Mouse (Mus musculus): ENCODE results near the gene Ap1m2. TPM values are rescaled to one million over a fixed set of nuclear protein-coding genes. Genes with fewer than 3 reads are reported as not detected.
A peak's percentile ranks its signal among the peaks of the same experiment; 100 is the strongest.

Ap1m2 gene
- polyA plus RNA-seq, 1 experiment from 2014 or later = 35.9 TPM

DNA sequence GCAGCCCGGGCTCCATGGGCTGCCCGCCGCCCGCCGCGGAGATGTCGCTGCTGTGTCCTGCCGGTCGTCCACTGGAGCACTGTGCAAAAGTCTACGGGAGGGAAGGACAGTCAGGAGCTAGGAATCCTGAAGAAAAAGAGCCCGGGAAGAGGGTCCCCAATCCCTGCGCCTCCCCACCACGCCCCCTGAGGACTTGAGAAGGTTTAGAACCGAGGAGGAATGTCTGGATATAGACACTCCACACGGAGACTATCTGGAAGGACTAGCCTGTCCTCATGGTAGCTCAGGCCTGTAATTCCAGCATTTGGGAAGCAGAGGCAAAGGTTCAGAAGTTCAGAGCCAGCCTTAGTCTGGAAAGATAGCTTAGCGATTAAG lies 67.0 kb downstream of the Ap1m2 start:
- H3K4me1 ChIP-seq (ENCODE audit: insufficient read depth, low read depth, low read length) = peaks cover 10% of the 10 kb centered on the region; the same call in 1 of the 2 replicates
- DNase-seq (ENCODE audit: low spot score) (no peak), ATAC-seq (no peak)
- peak overlapping the region; percentile 55 for H3K4me2 ChIP-seq (replicated peaks; ENCODE audit: low read depth, low read length)
- H3K27me3 ChIP-seq (replicated peaks; ENCODE audit: insufficient read depth, low read length) = peaks cover 47% of the 10 kb centered on the region
- WGBS = 3% methylated on average over 16 of the region's 16 CpGs
- no peaks in the 10 kb centered on the region for H3K9me3 ChIP-seq (ENCODE audit: low read length)
- H3K27ac ChIP-seq (ENCODE audit: low read length) = no peak overlapping the region
- H3K4me3 ChIP-seq (ENCODE audit: low read depth, low read length) = peak overlapping the region; percentile 27
- no peak for TF ChIP-seq EP300 (IDR thresholded peaks at IDR 0.05)
- TF ChIP-seq CTCF (IDR thresholded peaks at IDR 0.05) = no peak
- H3K9ac ChIP-seq (replicated peaks; ENCODE audit: low read depth) = no peak overlapping the region
- no peaks in the 10 kb centered on the region; the same call in 1 of the 2 replicates for H3K36me3 ChIP-seq (ENCODE audit: insufficient read depth, low read length)

DNA sequence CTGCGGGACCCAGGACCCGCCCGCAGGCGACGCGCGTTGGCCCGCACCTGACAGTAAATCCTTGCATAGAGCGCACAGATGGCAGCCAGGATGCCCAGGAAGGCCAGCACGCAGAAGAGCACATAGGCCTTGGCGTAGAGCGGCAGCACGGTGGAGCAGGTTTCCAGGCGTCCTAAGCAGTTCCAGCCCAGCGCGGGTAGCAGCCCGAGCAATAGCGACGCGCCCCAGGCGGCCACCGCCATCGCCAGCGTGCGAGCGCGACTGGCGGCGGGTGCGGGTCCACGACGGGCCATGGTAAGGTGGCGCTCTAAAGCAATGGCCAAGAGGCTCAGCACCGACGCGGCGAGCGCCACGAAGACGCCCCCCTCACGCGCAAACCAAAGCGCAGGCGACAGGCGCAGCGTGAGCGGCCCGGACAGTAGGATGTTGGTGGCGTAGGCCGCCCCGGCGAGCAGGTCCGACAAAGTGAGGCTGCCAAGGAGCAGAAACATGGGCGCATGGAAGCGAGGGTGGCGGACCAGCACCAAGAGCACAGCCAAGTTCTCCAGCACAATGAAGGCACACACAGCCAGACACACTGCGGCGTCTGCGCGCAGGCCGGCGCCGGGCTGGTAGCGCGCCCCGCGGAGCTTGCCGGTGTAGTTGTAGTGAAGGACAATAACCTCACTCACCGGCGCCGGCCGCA lies 67.6 kb downstream of the Ap1m2 start:
- DNase-seq (ENCODE audit: low spot score) = no peak
- Histone ChIP-seq H3K9me3 (ENCODE audit: low read length) (no peaks in the 10 kb centered on the region), H3K36me3 (ENCODE audit: insufficient read depth, low read length) (no peaks in the 10 kb centered on the region; the same call in 1 of the 2 replicates), H3K4me1 (ENCODE audit: insufficient read depth, low read depth, low read length) (peaks cover 10% of the 10 kb centered on the region; the same call in 1 of the 2 replicates), H3K27me3 (replicated peaks; ENCODE audit: insufficient read depth, low read length) (peaks cover 44% of the 10 kb centered on the region), H3K4me3 (ENCODE audit: low read depth, low read length) (peak overlapping the region; percentile 27), H3K4me2 (replicated peaks; ENCODE audit: low read depth, low read length) (peak overlapping the region; percentile 55), H3K9ac (replicated peaks; ENCODE audit: low read depth) (no peak overlapping the region), H3K27ac (ENCODE audit: low read length) (no peak overlapping the region)
- WGBS = 3% methylated on average over 70 of the region's 72 CpGs
- TF ChIP-seq EP300 (IDR thresholded peaks at IDR 0.05) (no peak), CTCF (IDR thresholded peaks at IDR 0.05) (no peak)
- no peak; the same call in 1 of the 2 replicates for ATAC-seq

Other genes with a start within 250 kb of the Ap1m2 start
- gene Zglp1, start 245.2 kb downstream of the Ap1m2 start, polyA plus RNA-seq (2015; fragmentation: Nextera tagmentation; extraction: Ambion mirVana) = 0.51 TPM in 1 of 2 replicates, not detected in the other
- gene Gm49373, start 239.2 kb downstream of the Ap1m2 start, polyA plus RNA-seq (2015; fragmentation: Nextera tagmentation; extraction: Ambion mirVana) = 0.11 TPM in 1 of 2 replicates, not detected in the other
- gene Fdx1l, start 238.7 kb downstream of the Ap1m2 start, polyA plus RNA-seq (2015; fragmentation: Nextera tagmentation; extraction: Ambion mirVana) = 36.7 and 40.9 TPM in 2 replicates
- gene Gm38431, start 220.3 kb downstream of the Ap1m2 start, polyA plus RNA-seq (2015; fragmentation: Nextera tagmentation; extraction: Ambion mirVana) = 0.60 and 0.69 TPM in 2 replicates
- 15.3 and 16.8 TPM in 2 replicates for gene Raver1, start 220.3 kb downstream of the Ap1m2 start, polyA plus RNA-seq (2015; fragmentation: Nextera tagmentation; extraction: Ambion mirVana)
- 10.9 and 12.5 TPM in 2 replicates for gene Tyk2, start 181.1 kb downstream of the Ap1m2 start, polyA plus RNA-seq (2015; fragmentation: Nextera tagmentation; extraction: Ambion mirVana)
- 165 and 171 TPM in 2 replicates for gene Cdc37, start 162.4 kb downstream of the Ap1m2 start, polyA plus RNA-seq (2015; fragmentation: Nextera tagmentation; extraction: Ambion mirVana)
- gene Pde4a, start 146.6 kb downstream of the Ap1m2 start, polyA plus RNA-seq (2015; fragmentation: Nextera tagmentation; extraction: Ambion mirVana) = 3.9 and 4.7 TPM in 2 replicates
- 44.7 and 45.9 TPM in 2 replicates for gene Keap1, start 73.0 kb downstream of the Ap1m2 start, polyA plus RNA-seq (2015; fragmentation: Nextera tagmentation; extraction: Ambion mirVana)
- gene S1pr5, start 63.9 kb downstream of the Ap1m2 start, polyA plus RNA-seq (2015; fragmentation: Nextera tagmentation; extraction: Ambion mirVana) = 0.12 and 0.13 TPM in 2 replicates
- 36.4 and 40.0 TPM in 2 replicates for gene Atg4d, start 47.0 kb downstream of the Ap1m2 start, polyA plus RNA-seq (2015; fragmentation: Nextera tagmentation; extraction: Ambion mirVana)
- gene Kri1, start 24.4 kb downstream of the Ap1m2 start, polyA plus RNA-seq (2015; fragmentation: Nextera tagmentation; extraction: Ambion mirVana) = 8.9 and 11.9 TPM in 2 replicates
- gene Cdkn2d, start 20.9 kb downstream of the Ap1m2 start, polyA plus RNA-seq (2015; fragmentation: Nextera tagmentation; extraction: Ambion mirVana) = 33.9 and 34.9 TPM in 2 replicates
- 155 and 165 TPM in 2 replicates for gene Slc44a2, start 8.4 kb upstream of the Ap1m2 start, polyA plus RNA-seq (2015; fragmentation: Nextera tagmentation; extraction: Ambion mirVana)
- 53.4 and 58.5 TPM in 2 replicates for gene Ilf3, start 55.5 kb upstream of the Ap1m2 start, polyA plus RNA-seq (2015; fragmentation: Nextera tagmentation; extraction: Ambion mirVana)
- 17.4 and 20.6 TPM in 2 replicates for gene Qtrt1, start 99.5 kb upstream of the Ap1m2 start, polyA plus RNA-seq (2015; fragmentation: Nextera tagmentation; extraction: Ambion mirVana)
- gene Dnm2, start 112.6 kb upstream of the Ap1m2 start, polyA plus RNA-seq (2015; fragmentation: Nextera tagmentation; extraction: Ambion mirVana) = 79.8 and 81.1 TPM in 2 replicates
- gene Tmed1, start 197.9 kb upstream of the Ap1m2 start, polyA plus RNA-seq (2015; fragmentation: Nextera tagmentation; extraction: Ambion mirVana) = 60.8 and 71.3 TPM in 2 replicates
- 5.2 and 5.5 TPM in 2 replicates for gene AB124611, start 213.8 kb upstream of the Ap1m2 start, polyA plus RNA-seq (2015; fragmentation: Nextera tagmentation; extraction: Ambion mirVana)
- 10.8 and 12.2 TPM in 2 replicates for gene Carm1, start 234.6 kb upstream of the Ap1m2 start, polyA plus RNA-seq (2015; fragmentation: Nextera tagmentation; extraction: Ambion mirVana)